Mouse (Mus musculus): ENCODE results near the gene Nudt9.

The Nudt9 gene

GRCm38 (mm10) chr5:104046256-104047199, at the start of gene Nudt9:
TSS of gene Nudt9 (plus strand) at chr5:104046306.
- in situ Hi-C loops (cut with MboI; ENCODE audit: unreplicated experiment in 2 of 2): loop anchor here in 1 of 2 experiments (25.0 kb wide), 1 partner anchor 1291 kb away; no protein-coding TSS in a partner anchor

GRCm38 (mm10) chr5:103998739-103999138, 47.4 kb upstream of the Nudt9 start:
- in situ Hi-C loops (cut with MboI; ENCODE audit: unreplicated experiment in 2 of 2): loop anchor here (10.0 kb wide), 2 partner anchors 346 to 1326 kb away; no protein-coding TSS in a partner anchor

GRCm38 (mm10) chr5:103999738-104000137, 46.4 kb upstream of the Nudt9 start:
- in situ Hi-C loops (cut with MboI; ENCODE audit: unreplicated experiment in 2 of 2): loop anchor here (5.0 to 25.0 kb wide), 5 partner anchors 38 to 1688 kb away; partner anchors contain the start of gene Lrrc8d (in 1 of the 2)

GRCm38 (mm10) chr5:104002549-104003255, 43.4 kb upstream of the Nudt9 start:
- in situ Hi-C loops (cut with MboI; ENCODE audit: unreplicated experiment in 2 of 2): loop anchor here (5.0 to 25.0 kb wide), 4 partner anchors 35 to 1685 kb away; partner anchors contain the start of gene Lrrc8d (in 1 of the 2)

GRCm38 (mm10) chr5:104003256-104003931, 42.7 kb upstream of the Nudt9 start:
- in situ Hi-C loops (cut with MboI; ENCODE audit: unreplicated experiment in 2 of 2): loop anchor here (5.0 to 25.0 kb wide), 4 partner anchors 34 to 1684 kb away; partner anchors contain the start of gene Lrrc8d (in 1 of the 2)

GRCm38 (mm10) chr5:104003955-104004354, 42.2 kb upstream of the Nudt9 start:
- in situ Hi-C loops (cut with MboI; ENCODE audit: unreplicated experiment in 2 of 2): loop anchor here (5.0 to 25.0 kb wide), 4 partner anchors 33 to 1683 kb away; partner anchors contain the start of gene Lrrc8d (in 1 of the 2)

- in situ Hi-C loops (cut with MboI; ENCODE audit: unreplicated experiment in 2 of 2): loop anchor here (10.0 to 25.0 kb wide), 3 partner anchors 48 to 1680 kb away; partner anchors contain the start of gene Lrrc8d (in 1 of the 2)
Measured at GRCm38 (mm10) chr5:104006811-104007210, 39.3 kb upstream of the Nudt9 start.

GRCm38 (mm10) chr5:104007801-104008200, 38.3 kb upstream of the Nudt9 start:
- in situ Hi-C loops (cut with MboI; ENCODE audit: unreplicated experiment in 2 of 2): loop anchor here (10.0 to 25.0 kb wide), 3 partner anchors 47 to 1680 kb away; partner anchors contain the start of gene Lrrc8d (in 1 of the 2)

- in situ Hi-C loops (cut with MboI; ENCODE audit: unreplicated experiment in 2 of 2): loop anchor here (10.0 to 25.0 kb wide), 3 partner anchors 45 to 1678 kb away; partner anchors contain the start of gene Lrrc8d (in 1 of the 2)
Measured at GRCm38 (mm10) chr5:104009421-104009820, 36.7 kb upstream of the Nudt9 start.

- in situ Hi-C loops (cut with MboI; ENCODE audit: unreplicated experiment in 2 of 2): loop anchor here in 1 of 2 experiments (25.0 kb wide), 1 partner anchor 1677 kb away; the partner anchor contains the start of gene Lrrc8d
Measured at GRCm38 (mm10) chr5:104010261-104010660, 35.8 kb upstream of the Nudt9 start.

- in situ Hi-C loops (cut with MboI; ENCODE audit: unreplicated experiment in 2 of 2): loop anchor here in 1 of 2 experiments (25.0 kb wide), 1 partner anchor 1676 kb away; the partner anchor contains the start of gene Lrrc8d
Measured at GRCm38 (mm10) chr5:104011419-104011818, 34.7 kb upstream of the Nudt9 start.

GRCm38 (mm10) chr5:104021597-104022378, 24.3 kb upstream of the Nudt9 start, which contains the start of gene Hsd17b11:
TSS of gene Hsd17b11 (minus strand) at chr5:104021919.
- in situ Hi-C loops (cut with MboI; ENCODE audit: unreplicated experiment in 2 of 2): loop anchor here in 1 of 2 experiments (25.0 kb wide), 1 partner anchor 1666 kb away; the partner anchor contains the start of gene Lrrc8d

GRCm38 (mm10) chr5:104022558-104022957, 23.5 kb upstream of the Nudt9 start:
- in situ Hi-C loops (cut with MboI; ENCODE audit: unreplicated experiment in 2 of 2): loop anchor here in 1 of 2 experiments (25.0 kb wide), 1 partner anchor 1665 kb away; the partner anchor contains the start of gene Lrrc8d

GRCm38 (mm10) chr5:104023289-104024020, 22.7 kb upstream of the Nudt9 start:
- in situ Hi-C loops (cut with MboI; ENCODE audit: unreplicated experiment in 2 of 2): loop anchor here in 1 of 2 experiments (25.0 kb wide), 1 partner anchor 1664 kb away; the partner anchor contains the start of gene Lrrc8d

- in situ Hi-C loops (cut with MboI; ENCODE audit: unreplicated experiment in 2 of 2): loop anchor here in 1 of 2 experiments (25.0 kb wide), 1 partner anchor 1663 kb away; the partner anchor contains the start of gene Lrrc8d
Measured at GRCm38 (mm10) chr5:104024193-104024592, 21.9 kb upstream of the Nudt9 start.

GRCm38 (mm10) chr5:104024762-104025161, 21.3 kb upstream of the Nudt9 start:
- in situ Hi-C loops (cut with MboI; ENCODE audit: unreplicated experiment in 2 of 2): loop anchor here in 1 of 2 experiments (25.0 kb wide), 2 partner anchors 1313 to 1663 kb away; partner anchors contain the start of gene Lrrc8d

- in situ Hi-C loops (cut with MboI; ENCODE audit: unreplicated experiment in 2 of 2): loop anchor here in 1 of 2 experiments (25.0 kb wide), 1 partner anchor 1312 kb away; no protein-coding TSS in a partner anchor
Measured at GRCm38 (mm10) chr5:104025245-104025854, 20.8 kb upstream of the Nudt9 start.

Data from v-Abl transformed pro-B cells (cell line).